Mouse (Mus musculus): ENCODE results near the gene Fdx1.

- TF ChIP-seq CHD2 (IDR thresholded peaks at IDR 0.05; ENCODE audit: low read depth, low read length) (no peak), ZNF384 (IDR thresholded peaks at IDR 0.05; ENCODE audit: low read depth, low read length) (no peak)
Observed at GRCm38 (mm10) chr9:51960331-51960730, 3.0 kb downstream of the Fdx1 start.

Measured in ES-E14 (cell line).